Mouse (Mus musculus): ENCODE measurements at regions not wholly inside any gene's neighbourhood (a gene's known extent, or its start where the extent isn't known, plus 50 kb on each side); places are given as distances from the start of the nearest gene placed in this dataset.

- Histone ChIP-seq H3K9me3 (replicated peaks; ENCODE audit: insufficient read depth, low read length) (no peaks in the 10 kb centered on the region), H3K4me3 (ENCODE audit: control insufficient read depth in 1 of 2, insufficient read depth in 1 of 2, low read depth in 2 of 2, low read length in 2 of 2) (no peak overlapping the region), H3K36me3 (ENCODE audit: control insufficient read depth in 1 of 2, insufficient read depth in 2 of 2, low read length in 2 of 2) (no peaks in the 10 kb centered on the region), H3K27ac (ENCODE audit: control insufficient read depth, low read depth, low read length) (no peak overlapping the region), H3K79me2 (ENCODE audit: control insufficient read depth, insufficient read depth, low read length, poor library complexity) (no peaks in the 10 kb centered on the region), H3K4me1 (ENCODE audit: control insufficient read depth in 1 of 2, insufficient read depth in 2 of 2, low read length in 2 of 2) (no peaks in the 10 kb centered on the region), H3K27me3 (ENCODE audit: control insufficient read depth in 1 of 2, insufficient read depth in 2 of 2, low read length in 2 of 2) (no peaks in the 10 kb centered on the region), H3K9ac (ENCODE audit: control insufficient read depth, low read depth, low read length, poor library complexity, severe bottlenecking) (no peak overlapping the region)
- TF ChIP-seq USF2 (IDR thresholded peaks at IDR 0.05; ENCODE audit: borderline replicate concordance in 1 of 2, insufficient read depth in 1 of 2, low read depth in 1 of 2, low read length in 2 of 2) = no peak
- no peak for TF ChIP-seq ZKSCAN1 (IDR thresholded peaks at IDR 0.05; ENCODE audit: low read depth, low read length)
- no peak for TF ChIP-seq SMC3 (IDR thresholded peaks at IDR 0.05; ENCODE audit: low read depth, low read length)
- no peak for TF ChIP-seq MYC (IDR thresholded peaks at IDR 0.05; ENCODE audit: low read depth, low read length)
- TF ChIP-seq MAZ (IDR thresholded peaks at IDR 0.05; ENCODE audit: low read depth, low read length) = no peak
- no peak for TF ChIP-seq CTCF (IDR thresholded peaks at IDR 0.05 in 2 of 3, conservative IDR thresholded peaks at IDR 0.05 in 1 of 3; ENCODE audit: control insufficient read depth in 1 of 3, insufficient read depth in 1 of 3, low read depth in 2 of 3, low read length in 3 of 3, poor library complexity in 1 of 3, severe bottlenecking in 1 of 3)
- TF ChIP-seq EP300 (IDR thresholded peaks at IDR 0.05; ENCODE audit: low read depth in 1 of 2, low read length in 2 of 2) = no peak
- no peak for TF ChIP-seq ZC3H11A (IDR thresholded peaks at IDR 0.05; ENCODE audit: low read depth, low read length)
- no peak for TF ChIP-seq MAFK (IDR thresholded peaks at IDR 0.05; ENCODE audit: borderline replicate concordance, low read depth, low read length)
- no peak for TF ChIP-seq UBTF (IDR thresholded peaks at IDR 0.05; ENCODE audit: borderline replicate concordance, insufficient read depth, low read depth, low read length)
- no peak for TF ChIP-seq JUND (IDR thresholded peaks at IDR 0.05; ENCODE audit: low read depth, low read length)
- no peak for TF ChIP-seq KAT2A (conservative IDR thresholded peaks at IDR 0.05; ENCODE audit: low read depth, low read length)
- no peak for TF ChIP-seq MYB (IDR thresholded peaks at IDR 0.05; ENCODE audit: low read depth, low read length)
- TF ChIP-seq GATA1 (IDR thresholded peaks at IDR 0.05; ENCODE audit: low read depth, low read length) = no peak
- no peak for TF ChIP-seq ETS1 (IDR thresholded peaks at IDR 0.05; ENCODE audit: low read depth, low read length)
- no peak for DNase-seq (ENCODE audit: low read depth, low spot score)
Measured at GRCm38 (mm10) chr14:96787917-96788316, 269.0 kb upstream of the Klhl1 start.

DNA sequence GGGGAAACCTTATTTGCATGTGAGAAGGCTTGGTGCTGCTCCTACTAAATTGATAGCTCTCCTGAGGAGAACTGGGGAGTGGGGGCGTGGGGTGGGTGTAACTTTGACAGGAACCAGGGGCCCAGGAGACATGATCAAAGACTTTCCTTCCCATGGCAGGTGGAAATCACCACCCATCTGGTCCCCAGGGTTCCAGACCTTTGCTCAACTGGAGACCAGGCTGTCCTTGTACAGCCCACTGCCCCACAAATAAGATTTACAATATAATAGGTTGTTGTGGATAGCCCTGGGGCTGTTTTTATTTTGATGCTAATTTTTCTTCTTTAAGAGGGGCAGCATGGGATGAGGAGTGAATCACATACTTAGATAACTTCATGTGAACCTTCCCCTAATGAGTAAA is 268.4 kb upstream of the Klhl1 start:
- H3K27ac ChIP-seq (ENCODE audit: control insufficient read depth, low read depth, low read length) = no peak overlapping the region
- no peaks in the 10 kb centered on the region for H3K9me3 ChIP-seq (replicated peaks; ENCODE audit: insufficient read depth, low read length)
- no peaks in the 10 kb centered on the region for H3K4me1 ChIP-seq (ENCODE audit: control insufficient read depth in 1 of 2, insufficient read depth in 2 of 2, low read length in 2 of 2)
- no peak overlapping the region for H3K4me3 ChIP-seq (ENCODE audit: control insufficient read depth in 1 of 2, insufficient read depth in 1 of 2, low read depth in 2 of 2, low read length in 2 of 2)
- H3K27me3 ChIP-seq (ENCODE audit: control insufficient read depth in 1 of 2, insufficient read depth in 2 of 2, low read length in 2 of 2) = no peaks in the 10 kb centered on the region
- DNase-seq (ENCODE audit: low read depth, low spot score) = no peak
- no peak for TF ChIP-seq POLR2A (IDR thresholded peaks at IDR 0.05; ENCODE audit: control insufficient read depth in 1 of 2, insufficient read depth in 1 of 2, low read depth in 1 of 2, low read length in 2 of 2, poor library complexity in 1 of 2)
- no peak for TF ChIP-seq JUND (IDR thresholded peaks at IDR 0.05; ENCODE audit: low read depth, low read length)
- TF ChIP-seq SMC3 (IDR thresholded peaks at IDR 0.05; ENCODE audit: low read depth, low read length) = no peak
- TF ChIP-seq TCF12 (IDR thresholded peaks at IDR 0.05; ENCODE audit: low read depth, low read length) = no peak
- TF ChIP-seq NRF1 (IDR thresholded peaks at IDR 0.05; ENCODE audit: insufficient read depth, low read depth, low read length, poor library complexity, severe bottlenecking) = no peak
- TF ChIP-seq ZC3H11A (IDR thresholded peaks at IDR 0.05; ENCODE audit: low read depth, low read length) = no peak
- no peaks in the 10 kb centered on the region for H3K79me2 ChIP-seq (ENCODE audit: control insufficient read depth, insufficient read depth, low read length, poor library complexity)
- H3K9ac ChIP-seq (ENCODE audit: control insufficient read depth, low read depth, low read length, poor library complexity, severe bottlenecking) = no peak overlapping the region
- H3K36me3 ChIP-seq (ENCODE audit: control insufficient read depth in 1 of 2, insufficient read depth in 2 of 2, low read length in 2 of 2) = no peaks in the 10 kb centered on the region

All from MEL (cell line).